Mouse (Mus musculus): ENCODE measurements at regions not wholly inside any gene's neighbourhood (a gene's known extent, or its start where the extent isn't known, plus 50 kb on each side); places are given as distances from the start of the nearest gene placed in this dataset.
A peak's percentile ranks its signal among the peaks of the same experiment; 100 is the strongest.

GRCm38 (mm10) chr9:120812667-120813210 is 116.3 kb upstream of the Ctnnb1 start:
- peaks cover 9% of the 10 kb centered on the region for H3K9me3 ChIP-seq
- TF ChIP-seq FLI1 (IDR thresholded peaks at IDR 0.05; ENCODE audit: low read length) (no peak), GATA1 (IDR thresholded peaks at IDR 0.05; ENCODE audit: borderline replicate concordance, low read length) (no peak)
- no peak overlapping the region for H3K4me3 ChIP-seq (replicated peaks)
- no peaks in the 10 kb centered on the region for H3K36me3 ChIP-seq (replicated peaks; ENCODE audit: low read length)
- H3K27me3 ChIP-seq (replicated peaks), result peaks cover 21% of the 10 kb centered on the region
- no peaks in the 10 kb centered on the region; the same call in 1 of the 2 replicates for H3K4me1 ChIP-seq

GRCm38 (mm10) chr9:120814286-120814685 is 114.7 kb upstream of the Ctnnb1 start:
- TF ChIP-seq FLI1 (IDR thresholded peaks at IDR 0.05; ENCODE audit: low read length) (no peak), GATA1 (IDR thresholded peaks at IDR 0.05; ENCODE audit: borderline replicate concordance, low read length) (no peak)
- H3K9me3 ChIP-seq, result peaks cover 14% of the 10 kb centered on the region
- H3K36me3 ChIP-seq (replicated peaks; ENCODE audit: low read length), result no peaks in the 10 kb centered on the region
- H3K4me3 ChIP-seq (replicated peaks), result no peak overlapping the region
- no peaks in the 10 kb centered on the region; the same call in 1 of the 2 replicates for H3K4me1 ChIP-seq
- H3K27me3 ChIP-seq (replicated peaks), result peaks cover 19% of the 10 kb centered on the region

- Histone ChIP-seq H3K36me3 (replicated peaks; ENCODE audit: low read length) (no peaks in the 10 kb centered on the region), H3K9me3 (peaks cover 9% of the 10 kb centered on the region), H3K4me3 (replicated peaks) (no peak overlapping the region), H3K4me1 (no peaks in the 10 kb centered on the region; the same call in 1 of the 2 replicates), H3K27me3 (replicated peaks) (peaks cover 21% of the 10 kb centered on the region)
- TF ChIP-seq FLI1 (IDR thresholded peaks at IDR 0.05; ENCODE audit: low read length), result no peak
- no peak for TF ChIP-seq GATA1 (IDR thresholded peaks at IDR 0.05; ENCODE audit: borderline replicate concordance, low read length)
These were observed 110.2 kb upstream of the Ctnnb1 start for GRCm38 (mm10) chr9:120818726-120819317.

- Histone ChIP-seq H3K4me1 (peaks cover 4% of the 10 kb centered on the region; the same call in 1 of the 2 replicates), H3K9me3 (peaks cover 9% of the 10 kb centered on the region), H3K27me3 (replicated peaks) (peaks cover 19% of the 10 kb centered on the region), H3K4me3 (replicated peaks) (no peak overlapping the region), H3K36me3 (replicated peaks; ENCODE audit: low read length) (no peaks in the 10 kb centered on the region)
- TF ChIP-seq FLI1 (IDR thresholded peaks at IDR 0.05; ENCODE audit: low read length), result no peak
- no peak for TF ChIP-seq GATA1 (IDR thresholded peaks at IDR 0.05; ENCODE audit: borderline replicate concordance, low read length)
These were observed 108.1 kb upstream of the Ctnnb1 start for GRCm38 (mm10) chr9:120820892-120821291.

- Histone ChIP-seq H3K4me3 (replicated peaks) (no peak overlapping the region), H3K4me1 (peaks cover 4% of the 10 kb centered on the region; the same call in 1 of the 2 replicates), H3K27me3 (replicated peaks) (peaks cover 28% of the 10 kb centered on the region), H3K36me3 (replicated peaks; ENCODE audit: low read length) (no peaks in the 10 kb centered on the region), H3K9me3 (peaks cover 6% of the 10 kb centered on the region)
- TF ChIP-seq FLI1 (IDR thresholded peaks at IDR 0.05; ENCODE audit: low read length) (no peak), GATA1 (IDR thresholded peaks at IDR 0.05; ENCODE audit: borderline replicate concordance, low read length) (no peak)
These were observed 105.6 kb upstream of the Ctnnb1 start for GRCm38 (mm10) chr9:120823397-120823796.

GRCm38 (mm10) chr9:120826266-120826665 is 102.8 kb upstream of the Ctnnb1 start:
- Histone ChIP-seq H3K4me1 (peaks cover 9% of the 10 kb centered on the region; the same call in 1 of the 2 replicates), H3K4me3 (replicated peaks) (no peak overlapping the region), H3K9me3 (peaks cover 11% of the 10 kb centered on the region; the same call in 1 of the 2 replicates), H3K36me3 (replicated peaks; ENCODE audit: low read length) (no peaks in the 10 kb centered on the region), H3K27me3 (replicated peaks) (peaks cover 29% of the 10 kb centered on the region)
- TF ChIP-seq FLI1 (IDR thresholded peaks at IDR 0.05; ENCODE audit: low read length), result no peak

GRCm38 (mm10) chr9:120830526-120830925 is 98.5 kb upstream of the Ctnnb1 start:
- H3K36me3 ChIP-seq (replicated peaks; ENCODE audit: low read length), result no peaks in the 10 kb centered on the region
- peaks cover 5% of the 10 kb centered on the region; the same call in 1 of the 2 replicates for H3K4me1 ChIP-seq
- H3K27me3 ChIP-seq (replicated peaks), result peaks cover 15% of the 10 kb centered on the region
- H3K9me3 ChIP-seq, result peaks cover 33% of the 10 kb centered on the region
- H3K4me3 ChIP-seq (replicated peaks), result peak overlapping the region; percentile 9
- no peak for TF ChIP-seq FLI1 (IDR thresholded peaks at IDR 0.05; ENCODE audit: low read length)
- no peak for TF ChIP-seq GATA1 (IDR thresholded peaks at IDR 0.05; ENCODE audit: borderline replicate concordance, low read length)

GRCm38 (mm10) chr9:120834166-120834565 is 94.8 kb upstream of the Ctnnb1 start:
- TF ChIP-seq GATA1 (IDR thresholded peaks at IDR 0.05; ENCODE audit: borderline replicate concordance, low read length), result no peak
- TF ChIP-seq FLI1 (IDR thresholded peaks at IDR 0.05; ENCODE audit: low read length), result no peak
- no peak overlapping the region for H3K4me3 ChIP-seq (replicated peaks)
- peaks cover 5% of the 10 kb centered on the region; the same call in 1 of the 2 replicates for H3K4me1 ChIP-seq
- H3K27me3 ChIP-seq (replicated peaks), result peaks cover 5% of the 10 kb centered on the region
- H3K9me3 ChIP-seq, result peaks cover 53% of the 10 kb centered on the region
- H3K36me3 ChIP-seq (replicated peaks; ENCODE audit: low read length), result no peaks in the 10 kb centered on the region

GRCm38 (mm10) chr9:120835621-120836020 is 93.4 kb upstream of the Ctnnb1 start:
- Histone ChIP-seq H3K36me3 (replicated peaks; ENCODE audit: low read length) (no peaks in the 10 kb centered on the region), H3K4me1 (peaks cover 2% of the 10 kb centered on the region; the same call in 1 of the 2 replicates), H3K4me3 (replicated peaks) (no peak overlapping the region), H3K9me3 (peaks cover 48% of the 10 kb centered on the region), H3K27me3 (replicated peaks) (peaks cover 2% of the 10 kb centered on the region)
- no peak for TF ChIP-seq FLI1 (IDR thresholded peaks at IDR 0.05; ENCODE audit: low read length)
- no peak for TF ChIP-seq GATA1 (IDR thresholded peaks at IDR 0.05; ENCODE audit: borderline replicate concordance, low read length)

- H3K9me3 ChIP-seq, result peaks cover 58% of the 10 kb centered on the region
- peaks cover 2% of the 10 kb centered on the region for H3K27me3 ChIP-seq (replicated peaks)
- no peaks in the 10 kb centered on the region for H3K36me3 ChIP-seq (replicated peaks; ENCODE audit: low read length)
- TF ChIP-seq GATA1 (IDR thresholded peaks at IDR 0.05; ENCODE audit: borderline replicate concordance, low read length), result no peak
- no peak for TF ChIP-seq FLI1 (IDR thresholded peaks at IDR 0.05; ENCODE audit: low read length)
- H3K4me1 ChIP-seq, result no peaks in the 10 kb centered on the region
- no peak overlapping the region for H3K4me3 ChIP-seq (replicated peaks)
These were observed 91.4 kb upstream of the Ctnnb1 start for GRCm38 (mm10) chr9:120837431-120838150.

Data from megakaryocyte, embryonic 14.5 days (primary cell).